ENCODE assay signal across 39 mouse cellular contexts in genomic region chr1:174465385-174465784, GRCm38 (mm10). TPM values are rescaled to one million over a fixed set of nuclear protein-coding genes. Genes with fewer than 3 reads are reported as not detected.
"Had no signal": no experiment of that assay in that cellular context is flagged by ENCODE, and none has a peak within 500 bp of the region (broad histone marks: within the 10 kb centered on the region; RNA-seq: fewer than 3 reads in every experiment).

No protein-coding gene starts in this region.

- H3K9ac ChIP-seq: heart, embryonic 13.5 days; heart, embryonic 15.5 days; hindbrain, embryonic 12.5 days; hindbrain, embryonic 14.5 days; intestine, embryonic 15.5 days; limb, embryonic 13.5 days; limb, embryonic 15.5 days; liver, embryonic 15.5 days had no signal

- H3K27ac ChIP-seq: gastrocnemius, adult 2 months; heart, adult 2 months; heart, embryonic 13.5 days; heart, embryonic 15.5 days; hindbrain, embryonic 10.5 days; hindbrain, embryonic 12.5 days; hindbrain, embryonic 14.5 days; intestine, embryonic 15.5 days; layer of hippocampus, adult 2 months; limb, embryonic 13.5 days; limb, embryonic 15.5 days; liver, embryonic 15.5 days had no signal

- H3K36me3 ChIP-seq: heart, embryonic 13.5 days; heart, embryonic 15.5 days; hindbrain, embryonic 10.5 days; hindbrain, embryonic 12.5 days; intestine, embryonic 15.5 days; limb, embryonic 13.5 days; limb, embryonic 15.5 days; liver, embryonic 15.5 days had no signal

- DNase-seq: gastrocnemius, adult 2 months; gastrocnemius, postnatal 14 days; gastrocnemius, postnatal 36 days; heart, adult 2 months; heart, postnatal 14 days; heart, postnatal 36 days; kidney, adult 18-20 months; kidney, adult 8-10 months; kidney, postnatal 10 days; kidney, postnatal 25 days; kidney, postnatal 4 days; layer of hippocampus, adult 9-11 months; layer of hippocampus, postnatal 36 days; left cerebral cortex, postnatal 4 days had no signal

- H3K27me3 ChIP-seq: heart, embryonic 13.5 days; heart, embryonic 15.5 days; intestine, embryonic 15.5 days; limb, embryonic 13.5 days; limb, embryonic 15.5 days; liver, embryonic 15.5 days had no signal

- ATAC-seq: hindbrain, embryonic 16.5 days; inflammation-experienced regulatory T-cells, adult 6 months; intestine, embryonic 15.5 days; intestine, postnatal 0 days had no signal

- H3K4me1 ChIP-seq: heart, embryonic 13.5 days; heart, embryonic 15.5 days; hindbrain, embryonic 10.5 days; hindbrain, embryonic 12.5 days; intestine, embryonic 15.5 days; limb, embryonic 13.5 days; limb, embryonic 15.5 days; liver, embryonic 15.5 days had no signal

- H3K9me3 ChIP-seq: heart, embryonic 13.5 days; heart, embryonic 15.5 days; hindbrain, embryonic 10.5 days; hindbrain, embryonic 12.5 days; intestine, embryonic 15.5 days; limb, embryonic 13.5 days; limb, embryonic 15.5 days; liver, embryonic 15.5 days had no signal

- H3K4me3 ChIP-seq: gastrocnemius, adult 2 months; heart, adult 2 months; heart, embryonic 13.5 days; heart, embryonic 15.5 days; hindbrain, embryonic 10.5 days; hindbrain, embryonic 12.5 days; intestine, embryonic 15.5 days; layer of hippocampus, adult 2 months; limb, embryonic 13.5 days; limb, embryonic 15.5 days; liver, embryonic 15.5 days had no signal

- H3K4me2 ChIP-seq: heart, embryonic 11.5 days; heart, embryonic 13.5 days; heart, embryonic 15.5 days; hindbrain, embryonic 12.5 days; hindbrain, embryonic 14.5 days; intestine, embryonic 15.5 days; limb, embryonic 13.5 days; limb, embryonic 15.5 days; liver, embryonic 15.5 days had no signal

RNA-seq across cellular contexts. Expression of gene Olfr220, which starts 23.5 kb away (rescaled TPM):
- total RNA-seq: gastrocnemius, adult 2 months; gastrocnemius, postnatal 14 days; gastrocnemius, postnatal 36 days; granulocyte monocyte progenitor cell, adult 5-6 weeks; heart, adult 2 months; heart, postnatal 14 days; heart, postnatal 36 days; layer of hippocampus, adult 2 months; layer of hippocampus, postnatal 14 days; layer of hippocampus, postnatal 36 days; left cerebral cortex, adult 18-20 months; left cerebral cortex, adult 8-10 months; left cerebral cortex, postnatal 10 days; left cerebral cortex, postnatal 25 days; left cerebral cortex, postnatal 4 days had no signal
- polyA plus RNA-seq: frontal cortex, adult 2 months; heart, adult 2 months; heart, embryonic 11.5 days; heart, embryonic 13.5 days; heart, embryonic 15.5 days; heart, postnatal 0 days; hindbrain, embryonic 10.5 days; hindbrain, embryonic 12.5 days; hindbrain, embryonic 14.5 days; hindbrain, embryonic 16.5 days; inflammation-experienced regulatory T-cells, adult 6 months; intestine, embryonic 15.5 days; intestine, postnatal 0 days; kidney, embryonic 14.5 days; kidney, embryonic 16.5 days; limb, embryonic 11.5 days; limb, embryonic 13.5 days; limb, embryonic 15.5 days; liver, embryonic 15.5 days had no signal

RNA-seq across cellular contexts. Expression of gene Fmn2, which starts 36.2 kb away (rescaled TPM):
- total RNA-seq: granulocyte monocyte progenitor cell, adult 5-6 weeks had no signal
- polyA plus RNA-seq: inflammation-experienced regulatory T-cells, adult 6 months; liver, embryonic 15.5 days had no signal

RNA-seq across cellular contexts. Expression of gene Olfr414, which starts 41.5 kb away (rescaled TPM):
- total RNA-seq: gastrocnemius, adult 2 months; gastrocnemius, postnatal 14 days; gastrocnemius, postnatal 36 days; granulocyte monocyte progenitor cell, adult 5-6 weeks; heart, adult 2 months; heart, postnatal 14 days; heart, postnatal 36 days; layer of hippocampus, adult 2 months; layer of hippocampus, postnatal 14 days; layer of hippocampus, postnatal 36 days; left cerebral cortex, adult 18-20 months; left cerebral cortex, adult 8-10 months; left cerebral cortex, postnatal 10 days; left cerebral cortex, postnatal 25 days; left cerebral cortex, postnatal 4 days had no signal
- polyA plus RNA-seq: frontal cortex, adult 2 months; heart, adult 2 months; heart, embryonic 11.5 days; heart, embryonic 13.5 days; heart, embryonic 15.5 days; heart, postnatal 0 days; hindbrain, embryonic 10.5 days; hindbrain, embryonic 12.5 days; hindbrain, embryonic 14.5 days; hindbrain, embryonic 16.5 days; inflammation-experienced regulatory T-cells, adult 6 months; intestine, embryonic 15.5 days; intestine, postnatal 0 days; kidney, embryonic 14.5 days; kidney, embryonic 16.5 days; limb, embryonic 11.5 days; limb, embryonic 13.5 days; limb, embryonic 15.5 days; liver, embryonic 15.5 days had no signal
